Mouse (Mus musculus): Measurements from ENCODE around the gene Rpap3. TPM values are rescaled to one million over a fixed set of nuclear protein-coding genes. Genes with fewer than 3 reads are reported as not detected.

Gene Rpap3
- polyA plus RNA-seq, 1 experiment from 2014 or later: 34.1 TPM

DNA sequence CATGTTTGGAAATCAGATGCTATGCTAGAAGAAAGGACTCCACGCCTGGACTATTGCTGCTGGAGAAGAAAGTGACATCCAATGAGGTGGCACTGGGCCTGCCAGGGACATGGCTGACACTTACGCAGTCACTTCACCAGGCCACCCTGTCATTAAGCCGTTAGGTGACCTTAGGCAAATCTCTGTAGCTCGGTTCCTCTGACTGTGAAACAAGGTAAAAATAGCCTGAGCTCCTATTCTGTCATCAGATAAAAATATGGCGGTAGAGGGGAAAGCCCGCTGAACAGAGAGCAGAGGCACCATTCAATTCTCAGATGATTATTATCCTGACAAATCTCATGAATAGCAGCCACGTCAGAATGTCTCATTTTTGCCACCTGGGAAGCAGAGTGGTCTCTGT is 36.4 kb upstream of the Rpap3 start:
- ATAC-seq (replicated peaks; ENCODE audit: low FRiP score, low TSS enrichment, low read depth): no peak
- no peaks in the 10 kb centered on the region for H3K27me3 ChIP-seq (replicated peaks; ENCODE audit: control insufficient read depth, insufficient read depth, low read length)
- H3K4me3 ChIP-seq (ENCODE audit: low read depth, low read length): no peak overlapping the region
- H3K9me3 ChIP-seq (ENCODE audit: control insufficient read depth, low read length): no peaks in the 10 kb centered on the region
- H3K9ac ChIP-seq (ENCODE audit: low read length): no peak overlapping the region
- no peaks in the 10 kb centered on the region for H3K36me3 ChIP-seq (ENCODE audit: control insufficient read depth, insufficient read depth, low read length)
- no peak overlapping the region for H3K4me2 ChIP-seq (ENCODE audit: low read length)
- DNase-seq (ENCODE audit: low spot score): no peak
- H3K27ac ChIP-seq (ENCODE audit: low read depth): no peak overlapping the region
- WGBS: 55% methylated on average over 7 of the region's 7 CpGs
- H3K4me1 ChIP-seq (replicated peaks; ENCODE audit: control insufficient read depth, insufficient read depth, low read length): peaks cover 7% of the 10 kb centered on the region

- H3K9me3 ChIP-seq (ENCODE audit: control insufficient read depth, low read length): no peaks in the 10 kb centered on the region
- no peak overlapping the region for H3K27ac ChIP-seq (ENCODE audit: low read depth)
- no peak overlapping the region for H3K4me2 ChIP-seq (ENCODE audit: low read length)
- ATAC-seq (replicated peaks; ENCODE audit: low FRiP score, low TSS enrichment, low read depth) (no peak), DNase-seq (ENCODE audit: low spot score) (no peak)
- H3K27me3 ChIP-seq (replicated peaks; ENCODE audit: control insufficient read depth, insufficient read depth, low read length): no peaks in the 10 kb centered on the region
- peaks cover 7% of the 10 kb centered on the region for H3K4me1 ChIP-seq (replicated peaks; ENCODE audit: control insufficient read depth, insufficient read depth, low read length)
- WGBS: 83% methylated on average over 12 of the region's 12 CpGs
- H3K36me3 ChIP-seq (ENCODE audit: control insufficient read depth, insufficient read depth, low read length): no peaks in the 10 kb centered on the region
- no peak overlapping the region for H3K4me3 ChIP-seq (ENCODE audit: low read depth, low read length)
- no peak overlapping the region for H3K9ac ChIP-seq (ENCODE audit: low read length)
Observed at GRCm38 (mm10) chr15:97741662-97742061, 36.0 kb upstream of the Rpap3 start.

GRCm38 (mm10) chr15:97740283-97740732 is 34.7 kb upstream of the Rpap3 start:
- Histone ChIP-seq H3K4me2 (ENCODE audit: low read length) (no peak overlapping the region), H3K4me3 (ENCODE audit: low read depth, low read length) (no peak overlapping the region), H3K9me3 (ENCODE audit: control insufficient read depth, low read length) (no peaks in the 10 kb centered on the region), H3K4me1 (replicated peaks; ENCODE audit: control insufficient read depth, insufficient read depth, low read length) (peaks cover 7% of the 10 kb centered on the region), H3K27me3 (replicated peaks; ENCODE audit: control insufficient read depth, insufficient read depth, low read length) (no peaks in the 10 kb centered on the region), H3K9ac (ENCODE audit: low read length) (no peak overlapping the region), H3K27ac (ENCODE audit: low read depth) (no peak overlapping the region), H3K36me3 (ENCODE audit: control insufficient read depth, insufficient read depth, low read length) (no peaks in the 10 kb centered on the region)
- no peak for DNase-seq (ENCODE audit: low spot score)
- 65% methylated on average over 9 of the region's 9 CpGs for WGBS
- ATAC-seq (replicated peaks; ENCODE audit: low FRiP score, low TSS enrichment, low read depth): no peak

- ATAC-seq (replicated peaks; ENCODE audit: low FRiP score, low TSS enrichment, low read depth): no peak
- Histone ChIP-seq H3K27me3 (replicated peaks; ENCODE audit: control insufficient read depth, insufficient read depth, low read length) (no peaks in the 10 kb centered on the region), H3K27ac (ENCODE audit: low read depth) (no peak overlapping the region), H3K4me3 (ENCODE audit: low read depth, low read length) (no peak overlapping the region), H3K9ac (ENCODE audit: low read length) (no peak overlapping the region), H3K9me3 (ENCODE audit: control insufficient read depth, low read length) (no peaks in the 10 kb centered on the region), H3K4me1 (replicated peaks; ENCODE audit: control insufficient read depth, insufficient read depth, low read length) (no peaks in the 10 kb centered on the region), H3K4me2 (ENCODE audit: low read length) (no peak overlapping the region), H3K36me3 (ENCODE audit: control insufficient read depth, insufficient read depth, low read length) (no peaks in the 10 kb centered on the region)
- 85% methylated on average over 7 of the region's 7 CpGs for WGBS
- no peak for DNase-seq (ENCODE audit: low spot score)
Observed at GRCm38 (mm10) chr15:97738923-97739322, 33.3 kb upstream of the Rpap3 start.

DNA sequence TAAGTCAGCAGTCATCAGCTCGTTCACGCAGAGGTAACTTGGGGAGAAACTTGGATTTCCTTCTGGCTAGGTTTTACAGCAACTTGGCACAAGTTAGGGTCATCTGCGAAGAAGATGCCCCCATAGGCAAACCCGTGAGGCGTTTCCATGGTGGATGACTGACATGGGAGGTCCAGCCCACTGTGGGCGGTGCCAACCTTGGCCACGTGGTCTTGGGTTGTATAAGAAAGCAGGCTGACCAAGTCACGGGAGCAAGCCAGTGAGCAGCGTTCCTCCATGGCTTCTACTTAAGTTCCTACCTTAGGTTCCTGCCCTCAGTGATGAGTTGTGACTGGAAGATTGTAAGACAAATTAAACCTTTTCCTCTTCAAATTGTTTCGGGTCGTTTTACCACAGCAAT is 26.4 kb upstream of the Rpap3 start:
- H3K27me3 ChIP-seq (replicated peaks; ENCODE audit: control insufficient read depth, insufficient read depth, low read length): no peaks in the 10 kb centered on the region
- WGBS: 89% methylated on average over 11 of the region's 11 CpGs
- H3K36me3 ChIP-seq (ENCODE audit: control insufficient read depth, insufficient read depth, low read length): no peaks in the 10 kb centered on the region
- no peak for DNase-seq (ENCODE audit: low spot score)
- H3K4me1 ChIP-seq (replicated peaks; ENCODE audit: control insufficient read depth, insufficient read depth, low read length): no peaks in the 10 kb centered on the region
- H3K9me3 ChIP-seq (ENCODE audit: control insufficient read depth, low read length): no peaks in the 10 kb centered on the region
- no peak overlapping the region for H3K9ac ChIP-seq (ENCODE audit: low read length)
- H3K4me3 ChIP-seq (ENCODE audit: low read depth, low read length): no peak overlapping the region
- H3K4me2 ChIP-seq (ENCODE audit: low read length): no peak overlapping the region
- ATAC-seq (replicated peaks; ENCODE audit: low FRiP score, low TSS enrichment, low read depth): no peak
- H3K27ac ChIP-seq (ENCODE audit: low read depth): no peak overlapping the region

DNA sequence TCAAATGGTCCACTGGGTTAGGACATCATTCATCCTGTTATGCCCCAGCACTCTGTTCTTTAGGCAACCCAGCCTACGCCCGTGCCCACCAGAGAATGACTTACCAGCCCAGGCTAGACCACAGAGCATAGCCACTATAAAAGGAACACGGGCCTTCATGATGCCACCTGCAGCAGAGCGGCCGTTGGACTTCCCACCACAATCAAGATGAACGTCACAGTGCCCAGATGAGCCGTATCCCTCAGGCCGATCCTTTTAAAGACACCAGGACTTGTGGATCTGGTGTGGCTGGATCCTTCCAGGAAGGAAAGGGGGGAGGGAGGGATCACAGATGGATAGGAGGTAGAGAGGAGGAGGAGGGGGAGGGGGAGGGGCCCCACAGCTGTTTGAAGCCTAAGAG is 25.5 kb upstream of the Rpap3 start, which contains the start of gene Endou:
Gene Endou (minus strand): TSS at position 229 of the 400 bp plus-strand sequence.
- DNase-seq (ENCODE audit: low spot score): no peak
- no peaks in the 10 kb centered on the region for H3K27me3 ChIP-seq (replicated peaks; ENCODE audit: control insufficient read depth, insufficient read depth, low read length)
- H3K4me1 ChIP-seq (replicated peaks; ENCODE audit: control insufficient read depth, insufficient read depth, low read length): no peaks in the 10 kb centered on the region
- 91% methylated on average over 8 of the region's 8 CpGs for WGBS
- no peak within 1 kb of the TSS for H3K9ac ChIP-seq (ENCODE audit: low read length)
- no peak within 1 kb of the TSS for H3K27ac ChIP-seq (ENCODE audit: low read depth)
- H3K4me2 ChIP-seq (ENCODE audit: low read length): no peak within 1 kb of the TSS
- no peaks in the 10 kb centered on the region for H3K36me3 ChIP-seq (ENCODE audit: control insufficient read depth, insufficient read depth, low read length)
- no peak within 1 kb of the TSS for H3K4me3 ChIP-seq (ENCODE audit: low read depth, low read length)
- H3K9me3 ChIP-seq (ENCODE audit: control insufficient read depth, low read length): no peaks in the 10 kb centered on the region
- no peak for ATAC-seq (replicated peaks; ENCODE audit: low FRiP score, low TSS enrichment, low read depth)

DNA sequence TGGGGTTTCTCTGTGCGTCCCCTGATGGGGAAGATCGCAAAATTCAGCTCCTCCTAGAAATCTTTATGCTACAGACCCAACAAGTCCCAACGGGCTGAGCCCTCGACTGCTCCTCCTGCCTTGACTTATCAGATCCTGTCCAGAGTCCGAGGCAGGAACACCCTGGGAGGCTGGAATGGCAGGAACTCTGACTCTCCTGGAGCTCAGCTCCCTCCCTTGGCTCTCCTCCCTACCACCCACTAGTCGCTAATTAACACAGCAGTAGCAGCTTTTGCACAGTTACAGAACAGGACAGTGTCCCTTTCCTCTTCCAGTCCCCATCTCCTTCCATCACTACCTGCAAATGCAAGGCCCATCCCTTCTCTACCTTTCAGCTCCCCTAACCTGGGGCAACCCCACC is 24.7 kb upstream of the Rpap3 start:
- Histone ChIP-seq H3K4me3 (ENCODE audit: low read depth, low read length) (no peak overlapping the region), H3K27ac (ENCODE audit: low read depth) (no peak overlapping the region), H3K9ac (ENCODE audit: low read length) (no peak overlapping the region), H3K36me3 (ENCODE audit: control insufficient read depth, insufficient read depth, low read length) (no peaks in the 10 kb centered on the region), H3K4me2 (ENCODE audit: low read length) (no peak overlapping the region), H3K27me3 (replicated peaks; ENCODE audit: control insufficient read depth, insufficient read depth, low read length) (no peaks in the 10 kb centered on the region), H3K4me1 (replicated peaks; ENCODE audit: control insufficient read depth, insufficient read depth, low read length) (no peaks in the 10 kb centered on the region), H3K9me3 (ENCODE audit: control insufficient read depth, low read length) (no peaks in the 10 kb centered on the region)
- DNase-seq (ENCODE audit: low spot score) (no peak), ATAC-seq (replicated peaks; ENCODE audit: low FRiP score, low TSS enrichment, low read depth) (no peak)
- 56% methylated on average over 6 of the region's 6 CpGs for WGBS

- WGBS: 65% methylated on average over 7 of the region's 7 CpGs
- DNase-seq (ENCODE audit: low spot score): no peak
- H3K27me3 ChIP-seq (replicated peaks; ENCODE audit: control insufficient read depth, insufficient read depth, low read length): no peaks in the 10 kb centered on the region
- H3K4me1 ChIP-seq (replicated peaks; ENCODE audit: control insufficient read depth, insufficient read depth, low read length): no peaks in the 10 kb centered on the region
- H3K9ac ChIP-seq (ENCODE audit: low read length): no peak overlapping the region
- H3K4me2 ChIP-seq (ENCODE audit: low read length): no peak overlapping the region
- H3K4me3 ChIP-seq (ENCODE audit: low read depth, low read length): no peak overlapping the region
- H3K9me3 ChIP-seq (ENCODE audit: control insufficient read depth, low read length): no peaks in the 10 kb centered on the region
- no peak for ATAC-seq (replicated peaks; ENCODE audit: low FRiP score, low TSS enrichment, low read depth)
- H3K36me3 ChIP-seq (ENCODE audit: control insufficient read depth, insufficient read depth, low read length): no peaks in the 10 kb centered on the region
- no peak overlapping the region for H3K27ac ChIP-seq (ENCODE audit: low read depth)
Observed at GRCm38 (mm10) chr15:97728804-97729203, 23.2 kb upstream of the Rpap3 start.

DNA sequence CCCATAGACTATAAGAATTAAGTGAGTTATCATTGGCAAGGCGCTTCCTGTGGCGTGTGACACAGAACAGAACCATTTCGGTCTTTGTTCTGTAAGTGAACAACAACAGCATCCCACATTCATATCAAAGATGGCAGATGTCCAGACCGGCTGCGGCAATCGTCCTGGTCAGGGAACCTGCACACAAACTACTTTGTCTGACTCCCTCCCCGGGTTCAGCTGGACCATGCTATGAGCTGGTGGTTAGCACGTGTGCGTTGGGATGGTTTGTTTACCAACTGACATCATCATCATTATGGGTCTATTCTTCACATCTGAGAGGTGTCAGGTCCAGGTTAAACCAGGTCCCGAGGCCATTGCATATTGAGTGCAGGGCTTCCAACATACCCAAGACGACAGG is 22.8 kb upstream of the Rpap3 start:
- H3K9me3 ChIP-seq (ENCODE audit: control insufficient read depth, low read length): no peaks in the 10 kb centered on the region
- H3K27me3 ChIP-seq (replicated peaks; ENCODE audit: control insufficient read depth, insufficient read depth, low read length): no peaks in the 10 kb centered on the region
- no peak overlapping the region for H3K27ac ChIP-seq (ENCODE audit: low read depth)
- DNase-seq (ENCODE audit: low spot score) (no peak), ATAC-seq (replicated peaks; ENCODE audit: low FRiP score, low TSS enrichment, low read depth) (no peak)
- H3K4me2 ChIP-seq (ENCODE audit: low read length): no peak overlapping the region
- no peak overlapping the region for H3K9ac ChIP-seq (ENCODE audit: low read length)
- no peaks in the 10 kb centered on the region for H3K4me1 ChIP-seq (replicated peaks; ENCODE audit: control insufficient read depth, insufficient read depth, low read length)
- no peak overlapping the region for H3K4me3 ChIP-seq (ENCODE audit: low read depth, low read length)
- no peaks in the 10 kb centered on the region for H3K36me3 ChIP-seq (ENCODE audit: control insufficient read depth, insufficient read depth, low read length)
- WGBS: 74% methylated on average over 11 of the region's 11 CpGs

Measured in intestine, embryonic 14.5 days (tissue).